In genomic region chr9:57874994-57875393, GRCm38 (mm10) we compare ENCODE assay signal across 14 mouse cellular contexts.
DNase-seq lines count a peak whose midpoint lies in the region.
"Had no signal": no experiment of that assay in that cellular context is flagged by ENCODE, and none has a peak within 500 bp of the region (broad histone marks: within the 10 kb centered on the region; RNA-seq: fewer than 3 reads in every experiment).

No protein-coding gene starts in this region.

- DNase-seq in heart, adult 11 months: peak; percentile 57
- no peak for DNase-seq in heart, adult 9 months (ENCODE audit: low spot score in 2 of 2)
- DNase-seq in right cerebral cortex, postnatal 25 days: peak; percentile 11
- DNase-seq in right cerebral cortex, adult 18-20 months: no peak
- DNase-seq in kidney, adult 8-10 months: no peak
- DNase-seq: adrenal gland, adult 2 months; adrenal gland, postnatal 10 days; adrenal gland, postnatal 25 days; cerebellum, adult 11-12 months; cerebellum, adult 2 months; cerebellum, adult 9-11 months; cerebellum, postnatal 14 days; cerebellum, postnatal 36 days; embryo, embryonic 11 days had no signal

Comparison
In these comparisons a context has a peak if more than half of its experiments do, and no peak if none do; other contexts are left out.
1. DNase-seq: peak in heart, adult 11 months (single experiment) and right cerebral cortex, postnatal 25 days (single experiment); none in heart, adult 9 months (0 of 2), right cerebral cortex, adult 18-20 months (single experiment) and kidney, adult 8-10 months (0 of 2).